Mouse (Mus musculus) left cerebral cortex, postnatal 4 days (tissue): Measurements from ENCODE around the gene Btk. TPM values are rescaled to one million over a fixed set of nuclear protein-coding genes. Genes with fewer than 3 reads are reported as not detected.

Experiments
- total RNA-seq, 2 experiments: library from RNA; stranded (reverse); gene quantifications; 2 replicates each; pipeline ENCODE4 v1.2.3; 2021

Btk gene
- total RNA-seq, 2 experiments from 2014 or later: 0.40 to 0.89 TPM

Other genes with a start within 250 kb of the Btk start
- 10 to 100 TPM; 42.3 to 46.7 TPM for gene Drp2, start 179.0 kb downstream of the Btk start, total RNA-seq
- not detected for gene Taf7l, start 107.1 kb downstream of the Btk start, total RNA-seq
- 10 to 100 TPM; 17.4 to 22.7 TPM for gene Timm8a1, start 41.7 kb downstream of the Btk start, total RNA-seq
- 100 to 1,000 TPM; 215 to 223 TPM for gene Rpl36a, start 2.1 kb upstream of the Btk start, total RNA-seq
- gene Gla, start 17.6 kb upstream of the Btk start, total RNA-seq: 1 to 10 TPM; 5.6 to 6.7 TPM
- gene Hnrnph2, start 17.6 kb upstream of the Btk start, total RNA-seq: 100 to 1,000 TPM; 111 to 112 TPM
- gene Armcx4, start 102.9 kb upstream of the Btk start, total RNA-seq: 10 to 100 TPM; 56.9 to 60.0 TPM
- gene Armcx1, start 134.4 kb upstream of the Btk start, total RNA-seq: 10 to 100 TPM; 55.2 to 61.3 TPM
- 10 to 100 TPM; 25.8 to 30.4 TPM for gene Armcx6, start 167.8 kb upstream of the Btk start, total RNA-seq
- 10 to 100 TPM; 74.9 to 83.4 TPM for gene Armcx3, start 173.0 kb upstream of the Btk start, total RNA-seq
- 100 to 1,000 TPM; 112 to 115 TPM for gene Armcx2, start 225.7 kb upstream of the Btk start, total RNA-seq